Mouse (Mus musculus): ENCODE data around the gene Dpf2.

Gene Dpf2

DNA sequence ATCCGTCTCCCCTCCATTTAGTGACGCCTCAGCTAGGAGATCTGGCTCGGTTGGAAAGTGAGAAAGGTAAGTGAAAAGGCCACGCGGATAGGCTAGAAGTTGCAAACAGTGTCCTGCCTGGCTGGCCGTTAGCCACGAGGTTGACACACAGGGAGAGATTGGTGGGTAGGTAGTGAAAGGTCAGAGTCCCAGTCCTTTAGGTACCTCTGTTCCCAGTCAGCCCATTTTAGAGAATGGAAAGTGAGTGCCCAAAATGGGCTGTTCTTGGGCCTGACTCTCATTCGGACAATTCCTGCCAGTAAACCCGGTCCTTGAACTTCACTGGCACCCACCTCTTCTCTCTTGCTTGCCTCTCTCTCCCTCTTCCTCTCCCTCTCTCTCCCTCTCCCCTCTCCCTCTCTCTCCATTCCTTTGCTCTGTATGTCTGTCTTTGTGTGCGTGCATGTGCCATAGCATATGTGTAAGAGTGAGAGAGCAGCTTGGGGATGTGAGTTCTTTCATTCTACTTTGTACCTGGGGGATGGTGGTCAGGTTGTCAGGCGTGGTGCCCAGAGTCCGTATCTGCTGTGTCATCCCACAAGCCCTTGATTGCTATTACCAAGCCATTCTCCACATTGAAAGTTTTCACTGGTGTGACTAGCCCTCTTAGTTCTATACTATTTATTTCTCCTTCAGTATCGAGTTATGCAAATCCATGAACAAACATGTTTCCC lies at the start of gene Dpf2:
TSS of gene Dpf2 (minus strand) at position 4 of the 713 bp plus-strand sequence.
- DNase-seq (ENCODE audit: low spot score in 2 of 2) = no peak

GRCm38 (mm10) chr19:5957371-5957770 lies 44.6 kb upstream of the Dpf2 start:
- DNase-seq (ENCODE audit: low spot score in 2 of 2) = no peak

DNA sequence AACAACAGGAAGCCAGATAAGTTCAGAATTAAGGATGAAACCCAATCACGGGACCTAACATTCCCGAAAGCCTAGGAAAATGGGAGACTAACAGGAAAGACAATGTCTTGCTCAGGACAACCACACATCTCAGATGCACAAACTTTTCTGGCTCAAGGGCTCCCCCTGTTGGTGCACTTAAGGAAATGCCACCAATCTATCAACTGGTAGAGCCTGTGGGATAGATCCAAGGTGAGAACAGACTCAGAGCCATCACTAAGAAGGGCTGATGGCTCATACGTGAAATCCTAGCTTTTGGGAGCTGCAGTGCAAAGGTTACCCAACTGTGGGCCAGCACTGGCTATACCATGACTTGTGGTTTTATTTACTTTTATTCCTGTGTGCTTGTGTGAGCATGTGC lies 43.9 kb upstream of the Dpf2 start:
- DNase-seq (ENCODE audit: low spot score in 2 of 2) = peak; percentile 53 to 74

DNA sequence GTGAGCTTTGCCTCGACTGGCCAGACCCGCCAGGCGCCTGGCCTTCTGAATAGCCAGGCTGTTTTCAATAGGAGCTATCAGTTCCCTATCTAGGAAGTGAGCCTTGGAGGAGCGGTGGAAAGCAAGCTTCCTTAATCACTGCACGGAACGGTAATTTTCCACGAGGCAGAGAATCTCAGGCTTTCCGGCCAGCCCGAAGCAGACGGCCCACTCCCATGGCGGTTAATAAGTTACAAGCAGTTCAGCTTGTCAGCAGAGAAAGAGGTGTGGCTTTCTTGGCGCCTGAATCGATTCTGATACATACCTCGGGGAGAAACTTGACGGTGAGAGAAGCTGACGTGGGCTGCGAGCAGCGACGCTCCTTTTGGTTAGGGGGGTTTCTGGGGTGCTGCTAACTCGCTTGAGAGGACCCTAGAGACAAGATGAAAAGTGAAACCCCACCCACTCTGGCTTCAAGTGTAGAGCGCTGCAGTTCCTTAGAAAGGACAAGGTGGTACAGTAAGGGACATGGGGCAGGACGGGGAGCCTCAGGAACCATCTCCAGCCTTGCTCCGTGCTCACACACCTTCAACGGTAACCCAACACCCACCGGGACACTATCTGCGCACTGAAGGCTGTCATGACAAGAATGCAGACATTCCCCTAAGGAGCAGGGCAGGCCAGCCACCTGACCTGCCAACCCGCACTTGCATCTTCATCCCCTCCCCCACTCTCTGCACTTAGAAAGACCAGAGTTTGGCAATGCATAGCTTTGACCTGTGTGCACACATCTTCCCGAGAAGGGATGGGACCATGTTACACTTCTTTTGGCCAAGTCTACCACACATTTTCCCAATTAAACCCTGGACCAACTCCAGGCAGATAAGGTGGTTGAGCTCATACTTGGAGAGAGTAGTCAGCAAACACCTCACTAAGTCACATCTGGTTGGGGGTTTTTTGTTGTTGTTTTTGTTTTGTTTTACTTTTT lies 43.2 kb upstream of the Dpf2 start:
- DNase-seq (ENCODE audit: low spot score in 2 of 2) = no peak

GRCm38 (mm10) chr19:5954936-5955335 lies 42.1 kb upstream of the Dpf2 start:
- no peak for DNase-seq (ENCODE audit: low spot score in 2 of 2)

DNA sequence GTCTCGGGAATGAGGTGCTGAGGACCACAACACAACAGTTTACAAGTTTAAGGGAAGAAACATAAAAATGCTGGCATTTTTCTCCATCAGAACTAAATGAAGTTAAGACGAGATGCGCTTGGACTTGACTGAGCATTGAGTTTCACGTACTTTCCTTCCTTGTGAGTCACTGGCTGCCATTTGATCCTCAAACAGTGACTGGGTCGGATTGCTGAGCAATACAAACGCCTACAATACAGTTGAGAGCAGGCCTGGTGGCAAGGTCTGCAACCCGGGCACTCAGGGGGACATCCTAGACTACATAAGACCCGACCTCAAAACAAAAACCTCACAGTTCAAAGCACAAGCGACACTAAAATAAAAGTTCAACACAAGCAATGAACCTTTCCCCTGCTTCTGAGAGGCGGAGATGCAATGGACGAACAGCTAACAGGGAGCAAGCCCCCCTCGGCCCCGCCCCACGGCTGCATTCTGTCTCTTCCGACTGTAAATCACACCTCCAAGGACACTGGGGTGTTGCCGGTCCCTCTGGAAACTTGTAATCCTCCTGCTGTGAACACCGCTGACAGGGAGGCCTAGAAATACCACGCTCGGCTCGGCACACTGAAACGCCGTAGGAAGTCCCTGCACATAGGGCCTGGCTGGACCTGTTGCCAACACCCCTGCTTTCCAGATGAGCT lies 41.4 kb upstream of the Dpf2 start:
- DNase-seq (ENCODE audit: low spot score in 2 of 2) = no peak

DNA sequence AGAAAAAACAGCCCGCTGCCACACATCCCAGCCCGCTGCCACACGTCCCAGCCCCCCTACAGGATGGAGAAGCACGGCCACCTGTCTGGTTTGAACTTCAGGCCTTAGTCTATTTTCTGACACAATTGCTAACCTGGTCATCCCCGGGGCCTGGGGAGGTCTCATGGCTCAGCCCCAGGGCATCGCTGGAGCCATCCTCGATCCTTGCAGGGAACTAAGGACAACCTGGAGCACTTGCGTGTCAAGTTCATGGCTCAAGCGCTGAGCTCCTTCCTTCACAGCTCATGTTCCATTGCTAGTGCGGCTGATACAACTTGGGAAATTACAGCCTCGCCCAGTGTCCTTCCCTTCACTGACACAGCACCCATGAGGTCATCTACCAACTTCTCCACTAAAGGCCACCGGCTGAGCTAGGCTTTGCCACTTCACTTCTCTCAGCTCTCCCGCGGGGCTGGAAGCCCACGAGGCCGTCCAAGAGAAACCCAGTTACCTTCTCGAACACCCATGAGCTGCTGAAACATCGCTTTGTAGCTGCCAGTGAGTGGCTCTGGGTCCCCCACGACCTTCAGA lies 40.5 kb upstream of the Dpf2 start:
- no peak for DNase-seq (ENCODE audit: low spot score in 2 of 2)

- no peak for DNase-seq (ENCODE audit: low spot score in 2 of 2)
These were observed 39.4 kb upstream of the Dpf2 start for GRCm38 (mm10) chr19:5952071-5952691.

- no peak for DNase-seq (ENCODE audit: low spot score in 2 of 2)
These were observed 38.8 kb upstream of the Dpf2 start for GRCm38 (mm10) chr19:5951631-5952030.

DNA sequence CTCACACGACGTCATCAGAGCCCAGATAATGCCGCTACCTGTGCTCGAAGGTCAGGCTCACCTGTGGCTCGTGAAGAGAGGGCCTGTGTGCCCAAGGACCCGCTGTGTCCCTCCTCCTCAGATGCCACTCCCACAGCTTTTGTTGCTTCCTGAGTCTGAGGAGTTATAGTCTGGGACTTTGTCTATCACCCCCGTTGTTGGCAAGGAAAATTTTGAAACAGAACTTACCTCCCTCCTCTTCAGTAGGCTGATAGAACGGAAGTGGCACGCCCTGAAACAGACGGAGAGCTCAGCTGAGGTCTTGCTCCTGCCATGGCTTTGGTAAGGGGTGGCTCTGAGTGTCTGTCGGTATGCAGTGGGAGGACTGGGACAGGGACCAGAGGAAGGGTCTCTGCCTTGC lies 37.4 kb upstream of the Dpf2 start:
- no peak for DNase-seq (ENCODE audit: low spot score in 2 of 2)

DNA sequence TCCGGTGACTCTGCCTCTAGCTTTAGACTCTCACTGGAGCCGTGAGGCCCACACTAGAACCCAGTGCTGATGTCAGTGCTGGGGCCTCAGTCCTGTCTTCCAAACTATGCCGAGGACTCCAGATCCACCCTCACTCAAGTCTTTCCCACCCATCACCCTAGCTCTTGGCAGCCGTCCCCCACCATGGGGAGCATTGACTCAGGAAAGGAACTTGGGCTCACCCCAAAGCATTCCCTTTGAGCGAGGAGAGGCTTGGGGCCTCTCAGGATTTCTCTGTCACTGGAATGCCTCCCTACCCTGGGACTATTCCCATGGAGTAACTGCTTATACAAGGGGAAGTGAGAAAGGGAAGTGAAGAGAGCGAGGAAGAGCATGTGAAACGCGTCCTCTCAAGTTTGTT lies 33.1 kb upstream of the Dpf2 start:
- no peak for DNase-seq (ENCODE audit: low spot score in 2 of 2)

GRCm38 (mm10) chr19:5945027-5945426 lies 32.2 kb upstream of the Dpf2 start:
- DNase-seq (ENCODE audit: low spot score in 2 of 2) = no peak

DNA sequence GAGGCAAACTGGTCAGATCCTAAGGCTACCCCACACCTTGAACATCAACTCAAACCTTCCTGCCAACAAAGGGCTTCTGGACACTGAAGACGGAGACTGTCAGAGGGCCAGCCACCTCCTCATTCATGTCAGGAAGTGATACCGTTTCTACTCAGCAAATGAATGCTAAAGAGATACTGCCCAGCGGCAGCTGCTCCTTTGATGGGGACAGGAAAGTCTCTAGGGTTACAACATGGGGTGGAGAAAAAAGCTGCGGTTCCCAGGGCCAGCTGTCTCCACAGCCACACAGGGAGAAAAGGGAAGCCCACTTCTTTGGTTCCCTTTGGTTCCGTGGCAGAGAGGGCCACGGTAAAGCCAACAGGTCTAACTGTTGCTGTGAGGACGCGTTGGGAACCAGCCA lies 31.3 kb upstream of the Dpf2 start:
- no peak for DNase-seq (ENCODE audit: low spot score in 2 of 2)

DNA sequence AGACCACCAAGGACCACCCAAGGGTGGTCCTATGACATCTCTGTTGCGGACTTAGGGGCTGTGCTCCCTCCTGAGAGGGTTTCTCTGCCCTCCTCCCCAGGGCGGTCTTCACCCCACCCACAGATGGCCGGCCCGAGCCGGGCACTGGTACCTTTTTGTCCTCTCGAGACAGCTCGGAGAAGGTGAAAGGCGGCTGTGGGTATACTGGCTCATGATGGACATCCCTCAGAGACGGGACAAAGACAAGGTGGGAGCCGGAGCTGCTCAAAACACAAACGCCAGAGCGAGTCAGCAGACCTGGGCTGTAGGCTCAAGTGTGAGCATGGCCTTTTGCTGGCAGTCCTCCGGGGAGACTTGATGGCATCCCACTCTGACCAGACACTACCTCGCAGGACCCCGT lies 30.6 kb upstream of the Dpf2 start:
- DNase-seq (ENCODE audit: low spot score in 2 of 2) = no peak

GRCm38 (mm10) chr19:5942581-5942980 lies 29.8 kb upstream of the Dpf2 start:
- DNase-seq (ENCODE audit: low spot score in 2 of 2) = no peak

DNA sequence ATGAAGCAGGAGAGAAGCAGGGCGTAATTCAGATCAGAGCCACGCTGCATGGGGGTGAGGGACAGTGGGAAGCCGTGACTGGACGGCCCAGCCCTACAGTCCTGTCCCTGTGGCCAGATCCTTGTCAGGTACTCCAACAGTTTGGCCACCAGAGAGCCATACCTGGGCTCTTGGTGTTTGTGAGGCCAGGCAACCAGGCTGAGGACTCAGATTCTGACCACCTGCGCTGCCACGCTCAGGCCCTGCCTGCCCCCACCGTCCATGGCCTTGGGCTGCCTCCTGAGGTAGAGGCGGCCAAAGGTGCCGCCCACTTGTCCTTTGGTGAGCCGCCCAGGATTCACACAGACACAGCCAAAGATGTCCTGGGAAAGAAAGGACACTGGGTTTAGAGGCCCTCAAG lies 27.8 kb upstream of the Dpf2 start:
- DNase-seq (ENCODE audit: low spot score in 2 of 2) = no peak

DNA sequence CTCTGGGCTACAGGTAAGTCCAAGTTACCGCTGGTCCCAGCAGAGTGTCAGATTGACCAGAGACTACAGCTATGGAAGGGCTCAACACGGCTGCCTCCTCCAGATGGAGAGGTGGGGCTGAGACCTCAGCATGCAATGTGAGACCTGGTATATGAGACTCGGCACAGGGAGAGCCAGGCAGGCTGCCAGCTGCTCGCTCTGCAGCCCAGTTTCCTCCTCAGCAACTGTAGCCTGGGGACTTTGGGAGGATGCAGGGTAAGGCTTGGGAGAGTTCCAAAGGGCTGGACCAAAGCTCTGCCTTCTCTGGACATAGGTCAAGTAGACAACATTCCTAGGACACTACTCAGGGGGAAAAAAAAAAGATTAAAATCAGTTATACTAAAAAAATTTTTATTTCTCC lies 27.4 kb upstream of the Dpf2 start:
- no peak for DNase-seq (ENCODE audit: low spot score in 2 of 2)

DNA sequence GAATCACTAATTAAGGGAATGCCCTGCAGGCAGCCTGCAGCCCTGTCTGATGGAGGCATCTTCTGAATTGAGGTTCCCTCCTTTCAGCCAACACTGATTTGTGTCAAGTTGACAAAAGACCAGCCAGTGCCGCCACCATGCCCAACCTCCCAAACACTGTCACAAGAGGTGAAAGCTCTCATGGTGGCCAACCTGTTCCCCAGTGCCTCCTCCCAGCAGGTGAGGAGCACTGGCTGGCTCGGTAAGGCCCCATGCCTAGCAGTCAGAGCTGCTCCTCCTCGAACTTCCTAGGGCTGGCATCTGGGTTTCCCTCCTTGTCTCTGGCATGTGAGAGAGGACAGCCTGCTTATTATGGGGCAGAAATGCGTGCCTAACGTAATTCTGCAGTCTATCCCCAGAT lies 26.9 kb upstream of the Dpf2 start:
- DNase-seq (ENCODE audit: low spot score in 2 of 2) = no peak

DNA sequence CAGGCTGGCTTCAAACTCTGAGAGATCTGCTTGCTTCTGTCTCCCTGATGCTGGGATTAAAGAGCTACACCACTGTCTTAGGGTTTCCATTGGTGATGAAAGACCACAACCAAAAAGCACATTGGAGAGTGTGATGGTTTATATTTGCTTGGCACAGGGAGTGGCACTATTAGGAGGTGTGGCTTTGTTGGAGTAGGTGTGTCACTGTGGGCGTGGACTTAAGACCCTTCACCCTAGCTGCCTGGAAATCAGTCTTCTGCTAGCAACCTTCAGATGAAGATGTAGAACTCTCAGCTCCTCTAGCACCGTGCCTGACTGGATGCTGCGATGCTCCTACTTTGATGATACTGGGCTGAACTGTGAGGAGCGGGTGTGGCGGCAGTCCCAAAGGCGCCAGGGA lies 25.7 kb upstream of the Dpf2 start:
- no peak for DNase-seq (ENCODE audit: low spot score in 2 of 2)

GRCm38 (mm10) chr19:5937836-5938406 lies 25.1 kb upstream of the Dpf2 start:
- no peak for DNase-seq (ENCODE audit: low spot score in 2 of 2)

GRCm38 (mm10) chr19:5937095-5937835 lies 24.5 kb upstream of the Dpf2 start:
- no peak for DNase-seq (ENCODE audit: low spot score in 2 of 2)
